Mouse (Mus musculus): Measurements from ENCODE around the gene Atp2a1.
"Not testable (repeated sequence)": the region's sequence is repeated elsewhere in the genome, so short reads cannot be mapped to it uniquely, and the experiment has no call there.

Atp2a1 gene

GRCm38 (mm10) chr7:126463004-126463403 is at the start of gene Atp2a1:
Gene Atp2a1, minus strand, starts transcription at chr7:126463108.
- no peak for DNase-seq (ENCODE audit: low read depth, low spot score)

GRCm38 (mm10) chr7:126511287-126511686 is 48.4 kb upstream of the Atp2a1 start:
- no peak for DNase-seq (ENCODE audit: low read depth, low spot score)

- DNase-seq (ENCODE audit: low read depth, low spot score) = no peak
Measured at GRCm38 (mm10) chr7:126507126-126507778, 44.3 kb upstream of the Atp2a1 start.

- DNase-seq (ENCODE audit: low read depth, low spot score) = no peak
Measured at GRCm38 (mm10) chr7:126504913-126505312, 42.0 kb upstream of the Atp2a1 start.

GRCm38 (mm10) chr7:126503273-126503878 is 40.5 kb upstream of the Atp2a1 start, which contains the start of gene Atxn2l:
Gene Atxn2l, minus strand, starts transcription at chr7:126503437.
- peak; percentile 99 for DNase-seq (ENCODE audit: low read depth, low spot score)

- DNase-seq (ENCODE audit: low read depth, low spot score) = no peak
Measured at GRCm38 (mm10) chr7:126502751-126503150, 39.8 kb upstream of the Atp2a1 start.

GRCm38 (mm10) chr7:126502023-126502741 is 39.3 kb upstream of the Atp2a1 start:
- peak; percentile 98 for DNase-seq (ENCODE audit: low read depth, low spot score)

GRCm38 (mm10) chr7:126501684-126502022 is 38.7 kb upstream of the Atp2a1 start:
- no peak for DNase-seq (ENCODE audit: low read depth, low spot score)

- DNase-seq (ENCODE audit: low read depth, low spot score) = no peak
Measured at GRCm38 (mm10) chr7:126499416-126499815, 36.5 kb upstream of the Atp2a1 start.

GRCm38 (mm10) chr7:126497966-126498365 is 35.1 kb upstream of the Atp2a1 start:
- no peak for DNase-seq (ENCODE audit: low read depth, low spot score)

GRCm38 (mm10) chr7:126496475-126496874 is 33.6 kb upstream of the Atp2a1 start:
- no peak for DNase-seq (ENCODE audit: low read depth, low spot score)

- DNase-seq (ENCODE audit: low read depth, low spot score) = no peak
Measured at GRCm38 (mm10) chr7:126494120-126494519, 31.2 kb upstream of the Atp2a1 start.

GRCm38 (mm10) chr7:126491973-126492372 is 29.1 kb upstream of the Atp2a1 start:
- no peak for DNase-seq (ENCODE audit: low read depth, low spot score)

- no peak for DNase-seq (ENCODE audit: low read depth, low spot score)
Measured at GRCm38 (mm10) chr7:126491005-126491404, 28.1 kb upstream of the Atp2a1 start.

GRCm38 (mm10) chr7:126487617-126488385 is 24.9 kb upstream of the Atp2a1 start:
- not testable (repeated sequence) for DNase-seq (ENCODE audit: low read depth, low spot score)

- DNase-seq (ENCODE audit: low read depth, low spot score) = peak; percentile 98
Measured at GRCm38 (mm10) chr7:126487052-126487483, 24.2 kb upstream of the Atp2a1 start, which contains the start of gene Tufm. Gene Tufm, plus strand, starts transcription at chr7:126487361.

- peak; percentile 97 for DNase-seq (ENCODE audit: low read depth, low spot score)
Measured at GRCm38 (mm10) chr7:126482392-126482871, 19.5 kb upstream of the Atp2a1 start.

- no peak for DNase-seq (ENCODE audit: low read depth, low spot score)
Measured at GRCm38 (mm10) chr7:126481699-126482098, 18.8 kb upstream of the Atp2a1 start.

GRCm38 (mm10) chr7:126474993-126475581 is 12.2 kb upstream of the Atp2a1 start, which contains the start of gene Sh2b1:
Gene Sh2b1, minus strand, starts transcription at chr7:126475424.
- DNase-seq (ENCODE audit: low read depth, low spot score) = peak; percentile 97

GRCm38 (mm10) chr7:126474486-126474955 is 11.6 kb upstream of the Atp2a1 start:
- DNase-seq (ENCODE audit: low read depth, low spot score) = no peak

- DNase-seq (ENCODE audit: low read depth, low spot score) = no peak
Measured at GRCm38 (mm10) chr7:126473470-126474086, 10.7 kb upstream of the Atp2a1 start.

Measured in ES-CJ7 (cell line).